Mouse (Mus musculus): ENCODE data around the gene Scd4. TPM values are rescaled to one million over a fixed set of nuclear protein-coding genes. Genes with fewer than 3 reads are reported as not detected.

The Scd4 gene
- polyA plus RNA-seq, 1 experiment from 2014 or later: 0.09 TPM

DNA sequence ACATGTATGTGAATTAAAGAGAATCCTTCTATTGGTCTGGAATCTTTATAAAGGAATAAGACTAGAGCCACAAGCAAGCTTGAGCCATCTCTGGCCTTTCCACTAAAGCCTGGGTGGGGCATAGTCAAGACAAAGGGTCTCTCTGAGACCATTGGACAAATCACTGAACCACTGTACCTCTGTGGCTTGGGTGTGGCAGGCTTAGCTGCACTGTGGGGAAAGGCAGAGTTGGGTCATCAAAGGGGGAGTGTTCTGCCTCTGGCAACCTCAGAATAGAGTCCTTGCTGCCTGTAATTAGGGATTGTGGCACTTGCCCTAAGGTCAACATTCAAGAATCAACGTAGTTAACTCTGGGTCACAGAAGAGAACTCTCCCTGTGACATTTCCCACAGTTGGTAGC, 56.6 kb downstream of the Scd4 start:
- 23% methylated on average over 1 of the region's 1 CpGs for WGBS
- Histone ChIP-seq H3K4me2 (ENCODE audit: low read depth, low read length) (no peak overlapping the region), H3K27me3 (replicated peaks; ENCODE audit: control insufficient read depth, insufficient read depth, low read length) (no peaks in the 10 kb centered on the region), H3K36me3 (ENCODE audit: control insufficient read depth, insufficient read depth, low read length) (no peaks in the 10 kb centered on the region), H3K9me3 (ENCODE audit: control insufficient read depth, low read length) (no peaks in the 10 kb centered on the region), H3K4me1 (ENCODE audit: control insufficient read depth, insufficient read depth, low read length) (peaks cover 11% of the 10 kb centered on the region), H3K27ac (ENCODE audit: low read length) (no peak overlapping the region), H3K4me3 (ENCODE audit: low read length) (no peak overlapping the region), H3K9ac (ENCODE audit: low read depth, low read length) (no peak overlapping the region)
- ATAC-seq: no peak

DNA sequence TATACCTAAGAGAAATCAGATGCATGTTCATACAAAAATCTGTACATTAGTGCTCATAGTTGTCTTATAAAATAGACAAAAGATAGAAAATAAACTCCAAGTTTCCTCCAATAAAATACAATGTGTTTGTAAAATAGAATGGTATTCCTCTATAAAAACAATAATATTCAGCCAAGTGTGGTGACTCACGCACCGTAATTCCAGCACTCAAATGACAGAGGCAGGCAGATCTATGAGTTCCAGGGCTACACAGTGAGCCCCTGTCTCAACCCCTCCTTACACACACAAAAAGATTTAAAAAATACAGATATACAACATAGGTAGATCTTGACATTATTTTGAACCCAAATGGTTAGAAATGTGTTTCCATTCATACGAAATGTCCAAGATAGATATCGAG, 59.0 kb downstream of the Scd4 start:
- no peaks in the 10 kb centered on the region for H3K36me3 ChIP-seq (ENCODE audit: control insufficient read depth, insufficient read depth, low read length)
- no peak overlapping the region for H3K4me3 ChIP-seq (ENCODE audit: low read length)
- no peak for ATAC-seq
- no peak overlapping the region for H3K4me2 ChIP-seq (ENCODE audit: low read depth, low read length)
- no peaks in the 10 kb centered on the region for H3K27me3 ChIP-seq (replicated peaks; ENCODE audit: control insufficient read depth, insufficient read depth, low read length)
- H3K27ac ChIP-seq (ENCODE audit: low read length): no peak overlapping the region
- 88% methylated on average over 4 of the region's 4 CpGs for WGBS
- no peak overlapping the region for H3K9ac ChIP-seq (ENCODE audit: low read depth, low read length)
- H3K4me1 ChIP-seq (ENCODE audit: control insufficient read depth, insufficient read depth, low read length): peaks cover 11% of the 10 kb centered on the region
- H3K9me3 ChIP-seq (ENCODE audit: control insufficient read depth, low read length): no peaks in the 10 kb centered on the region

DNA sequence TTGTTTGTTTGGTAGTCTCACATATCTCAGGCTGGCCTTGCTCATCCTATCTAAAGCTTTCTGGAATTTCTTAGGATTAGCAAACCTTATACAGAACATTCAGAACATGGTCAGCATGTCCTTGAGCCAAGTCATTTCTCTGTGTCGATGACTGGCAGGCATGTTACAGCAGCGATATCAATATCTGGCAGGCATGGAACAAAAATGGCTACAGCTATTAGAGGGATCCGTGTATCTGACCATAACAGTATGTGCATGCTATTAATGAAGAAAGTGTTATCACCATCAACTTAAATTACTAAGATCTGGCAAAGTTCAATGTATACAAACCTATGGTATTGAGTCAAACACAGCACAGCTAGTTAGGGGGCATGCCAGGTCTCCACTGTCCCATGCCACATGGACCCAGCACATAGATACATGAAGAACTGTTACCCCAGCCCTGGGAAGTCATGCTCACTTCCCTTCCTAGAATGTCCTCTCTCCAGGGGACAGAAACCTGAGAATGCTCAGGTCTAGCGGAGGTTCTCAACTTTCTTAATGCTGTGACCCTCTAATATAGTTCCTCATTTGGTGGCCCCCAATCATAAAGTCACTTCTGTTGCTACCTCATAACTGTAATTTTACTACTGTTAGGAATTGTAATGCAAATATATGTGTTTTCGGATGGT, 59.6 kb downstream of the Scd4 start:
- Histone ChIP-seq H3K27me3 (replicated peaks; ENCODE audit: control insufficient read depth, insufficient read depth, low read length) (no peaks in the 10 kb centered on the region), H3K4me1 (ENCODE audit: control insufficient read depth, insufficient read depth, low read length) (peaks cover 11% of the 10 kb centered on the region), H3K36me3 (ENCODE audit: control insufficient read depth, insufficient read depth, low read length) (no peaks in the 10 kb centered on the region), H3K9ac (ENCODE audit: low read depth, low read length) (no peak overlapping the region), H3K4me2 (ENCODE audit: low read depth, low read length) (no peak overlapping the region), H3K27ac (ENCODE audit: low read length) (no peak overlapping the region), H3K4me3 (ENCODE audit: low read length) (no peak overlapping the region), H3K9me3 (ENCODE audit: control insufficient read depth, low read length) (no peaks in the 10 kb centered on the region)
- no peak for ATAC-seq
- 85% methylated on average over 5 of the region's 5 CpGs for WGBS

DNA sequence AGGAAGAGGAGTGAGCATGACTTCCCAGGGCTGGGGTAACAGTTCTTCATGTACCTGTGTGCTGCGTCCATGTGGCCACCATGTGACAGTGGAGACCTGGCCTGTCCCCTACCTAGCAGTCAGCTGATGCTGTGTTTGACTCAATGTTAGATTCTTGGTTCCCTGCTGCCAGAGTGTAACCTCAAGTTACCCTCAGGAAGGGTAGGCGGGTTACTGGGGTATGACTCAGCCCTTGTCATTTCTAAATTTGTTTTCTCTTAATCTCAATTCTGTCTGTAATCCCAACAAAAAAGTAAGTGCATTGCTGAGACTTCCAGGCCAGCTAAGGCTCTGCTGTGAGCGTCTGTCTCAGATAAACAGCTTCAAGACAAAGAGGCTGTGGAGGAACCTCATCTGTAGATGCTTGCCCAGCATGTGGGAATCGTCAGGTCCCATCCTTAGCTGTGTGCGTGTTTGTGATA, 61.1 kb downstream of the Scd4 start:
- no peak overlapping the region for H3K4me2 ChIP-seq (ENCODE audit: low read depth, low read length)
- no peak overlapping the region for H3K27ac ChIP-seq (ENCODE audit: low read length)
- no peaks in the 10 kb centered on the region for H3K27me3 ChIP-seq (replicated peaks; ENCODE audit: control insufficient read depth, insufficient read depth, low read length)
- H3K36me3 ChIP-seq (ENCODE audit: control insufficient read depth, insufficient read depth, low read length): no peaks in the 10 kb centered on the region
- no peak overlapping the region for H3K4me3 ChIP-seq (ENCODE audit: low read length)
- H3K9me3 ChIP-seq (ENCODE audit: control insufficient read depth, low read length): no peaks in the 10 kb centered on the region
- 64% methylated on average over 5 of the region's 5 CpGs for WGBS
- no peak overlapping the region for H3K9ac ChIP-seq (ENCODE audit: low read depth, low read length)
- ATAC-seq: no peak
- peaks cover 6% of the 10 kb centered on the region for H3K4me1 ChIP-seq (ENCODE audit: control insufficient read depth, insufficient read depth, low read length)

DNA sequence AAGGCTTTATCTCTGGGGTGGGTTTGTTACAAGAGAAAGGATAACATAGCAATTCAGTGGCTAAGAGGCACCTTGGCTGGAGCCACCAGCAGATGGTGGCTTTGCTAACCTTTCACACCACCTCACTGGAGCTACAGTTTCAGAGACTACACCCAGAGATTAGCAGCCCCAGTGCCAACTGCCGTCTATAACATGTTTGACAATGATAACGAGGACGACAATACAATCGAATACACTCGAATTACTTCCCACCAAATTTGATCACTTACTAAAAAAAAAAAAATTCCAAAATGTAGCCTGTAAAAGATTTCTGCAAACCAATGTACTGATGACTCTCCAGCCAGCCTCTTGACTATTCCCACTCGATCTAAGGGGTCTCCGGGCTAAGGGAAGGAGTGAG, 62.1 kb downstream of the Scd4 start:
- H3K27me3 ChIP-seq (replicated peaks; ENCODE audit: control insufficient read depth, insufficient read depth, low read length): no peaks in the 10 kb centered on the region
- H3K27ac ChIP-seq (ENCODE audit: low read length): no peak overlapping the region
- no peaks in the 10 kb centered on the region for H3K36me3 ChIP-seq (ENCODE audit: control insufficient read depth, insufficient read depth, low read length)
- WGBS: 80% methylated on average over 7 of the region's 7 CpGs
- H3K9me3 ChIP-seq (ENCODE audit: control insufficient read depth, low read length): no peaks in the 10 kb centered on the region
- no peak overlapping the region for H3K9ac ChIP-seq (ENCODE audit: low read depth, low read length)
- no peak overlapping the region for H3K4me3 ChIP-seq (ENCODE audit: low read length)
- H3K4me2 ChIP-seq (ENCODE audit: low read depth, low read length): no peak overlapping the region
- ATAC-seq: no peak
- no peaks in the 10 kb centered on the region for H3K4me1 ChIP-seq (ENCODE audit: control insufficient read depth, insufficient read depth, low read length)

Small RNA genes lying within 50 kb of the gene (microRNA-seq; reads per million reads assigned to microRNA genes)
- gene Mir5114: 2.5 reads per million, percentile 5 among the genes with 10 or more reads in this experiment

Other genes starting within 250 kb of the Scd4 start
- gene Chuk, start 225.6 kb upstream of the Scd4 start, polyA plus RNA-seq (2015; fragmentation: Nextera tagmentation; extraction: Ambion mirVana): 40.0 and 40.2 TPM in 2 replicates
- gene Cwf19l1, start 197.2 kb upstream of the Scd4 start, polyA plus RNA-seq (2015; fragmentation: Nextera tagmentation; extraction: Ambion mirVana): 27.3 and 28.2 TPM in 2 replicates
- 84.5 and 90.9 TPM in 2 replicates for gene Bloc1s2, start 186.6 kb upstream of the Scd4 start, polyA plus RNA-seq (2015; fragmentation: Nextera tagmentation; extraction: Ambion mirVana)
- gene Pkd2l1, start 140.7 kb upstream of the Scd4 start, polyA plus RNA-seq (2015; fragmentation: Nextera tagmentation; extraction: Ambion mirVana): 0.04 TPM in 1 of 2 replicates, not detected in the other
- gene Scd3, start 129.8 kb upstream of the Scd4 start, polyA plus RNA-seq (2015; fragmentation: Nextera tagmentation; extraction: Ambion mirVana): 0.12 and 0.27 TPM in 2 replicates
- gene Scd2, start 39.4 kb upstream of the Scd4 start, polyA plus RNA-seq (2015; fragmentation: Nextera tagmentation; extraction: Ambion mirVana): 452 and 553 TPM in 2 replicates
- 5.5 and 5.7 TPM in 2 replicates for gene Scd1, start 74.8 kb downstream of the Scd4 start, polyA plus RNA-seq (2015; fragmentation: Nextera tagmentation; extraction: Ambion mirVana)
- not detected in 2 replicates for gene Wnt8b, start 160.4 kb downstream of the Scd4 start, polyA plus RNA-seq (2015; fragmentation: Nextera tagmentation; extraction: Ambion mirVana)
- 0.24 and 0.75 TPM in 2 replicates for gene Sec31b, start 212.8 kb downstream of the Scd4 start, polyA plus RNA-seq (2015; fragmentation: Nextera tagmentation; extraction: Ambion mirVana)
- gene Gm20538, start 219.7 kb downstream of the Scd4 start, polyA plus RNA-seq (2015; fragmentation: Nextera tagmentation; extraction: Ambion mirVana): not detected in 2 replicates
- gene Ndufb8, start 222.3 kb downstream of the Scd4 start, polyA plus RNA-seq (2015; fragmentation: Nextera tagmentation; extraction: Ambion mirVana): 650 and 667 TPM in 2 replicates
- gene Hif1an, start 229.8 kb downstream of the Scd4 start, polyA plus RNA-seq (2015; fragmentation: Nextera tagmentation; extraction: Ambion mirVana): 25.7 and 31.3 TPM in 2 replicates

Data from intestine, embryonic 16.5 days (tissue).